ENCODE assay signal across 19 mouse cellular contexts in the genomic region with DNA sequence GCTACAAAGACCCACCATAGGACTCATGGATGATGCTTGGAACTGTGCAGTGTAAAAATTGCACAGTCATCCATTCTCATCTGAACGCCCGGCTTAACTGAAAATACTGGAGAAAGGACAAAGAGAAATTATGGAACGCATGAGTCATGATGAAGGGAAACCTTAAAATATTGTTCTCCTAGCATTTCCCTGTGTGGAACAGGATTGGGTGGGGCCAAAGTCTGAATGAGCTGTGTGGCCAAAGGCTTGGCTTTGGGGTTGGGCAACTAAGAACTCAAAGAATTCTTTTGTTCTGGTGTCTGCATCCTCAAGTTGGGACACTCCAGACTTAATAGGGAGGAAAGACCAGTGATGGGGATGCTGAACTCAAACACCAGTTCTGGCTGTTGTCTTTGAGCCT. TPM values are rescaled to one million over a fixed set of nuclear protein-coding genes. Genes with fewer than 3 reads are reported as not detected.
"Had no signal": no experiment of that assay in that cellular context is flagged by ENCODE, and none has a peak within 500 bp of the region (broad histone marks: within the 10 kb centered on the region; RNA-seq: fewer than 3 reads in every experiment).

No protein-coding gene starts in this region.

- H3K4me3 ChIP-seq: limb, embryonic 13.5 days; liver, embryonic 15.5 days; megakaryocyte, embryonic 14.5 days; midbrain, embryonic 15.5 days; neural tube, embryonic 13.5 days; stomach, embryonic 15.5 days had no signal

- H3K9ac ChIP-seq: limb, embryonic 13.5 days; liver, embryonic 15.5 days; lung, embryonic 14.5 days; midbrain, embryonic 15.5 days; neural tube, embryonic 13.5 days; stomach, embryonic 15.5 days had no signal

- H3K9me3 ChIP-seq: limb, embryonic 13.5 days; liver, embryonic 15.5 days; midbrain, embryonic 15.5 days; neural tube, embryonic 13.5 days; stomach, embryonic 15.5 days had no signal

- H3K4me2 ChIP-seq: limb, embryonic 13.5 days; liver, embryonic 15.5 days; lung, embryonic 14.5 days; midbrain, embryonic 11.5 days; midbrain, embryonic 15.5 days; neural tube, embryonic 13.5 days; stomach, embryonic 15.5 days had no signal

- ATAC-seq: midbrain, embryonic 15.5 days had no signal

- DNase-seq: kidney, postnatal 25 days; layer of hippocampus, adult 9-11 months; layer of hippocampus, postnatal 36 days; left cerebral cortex, postnatal 4 days; lung, embryonic 14.5 days; lung, postnatal 14 days; retina, postnatal 1 day; right cerebral cortex, postnatal 14 days; thymus, adult 2 months; thymus, postnatal 25 days had no signal

- H3K36me3 ChIP-seq: limb, embryonic 13.5 days; liver, embryonic 15.5 days; midbrain, embryonic 15.5 days; neural tube, embryonic 13.5 days; stomach, embryonic 15.5 days had no signal

- H3K27ac ChIP-seq: limb, embryonic 13.5 days; liver, embryonic 15.5 days; macrophage; midbrain, embryonic 15.5 days; neural tube, embryonic 13.5 days; stomach, embryonic 15.5 days had no signal

- H3K27me3 ChIP-seq: liver, embryonic 15.5 days; megakaryocyte, embryonic 14.5 days; midbrain, embryonic 15.5 days; neural tube, embryonic 13.5 days; stomach, embryonic 15.5 days had no signal

- H3K4me1 ChIP-seq: liver, embryonic 15.5 days; megakaryocyte, embryonic 14.5 days; midbrain, embryonic 15.5 days; stomach, embryonic 15.5 days had no signal

RNA-seq across cellular contexts. Expression of a gene that starts 49.6 kb away (rescaled TPM):
- total RNA-seq: monocyte, adult 5-6 weeks had no signal
- polyA plus RNA-seq: macrophage had no signal
